Mouse (Mus musculus): ENCODE measurements at regions not wholly inside any gene's neighbourhood (a gene's known extent, or its start where the extent isn't known, plus 50 kb on each side); places are given as distances from the start of the nearest gene placed in this dataset.

- no peaks in the 10 kb centered on the region for H3K27me3 ChIP-seq (ENCODE audit: control insufficient read depth, insufficient read depth, low read length)
- no peaks in the 10 kb centered on the region for H3K4me1 ChIP-seq (ENCODE audit: control insufficient read depth, insufficient read depth, low read length)
- H3K36me3 ChIP-seq (ENCODE audit: control insufficient read depth, insufficient read depth, low read length), result no peaks in the 10 kb centered on the region
- DNase-seq (ENCODE audit: low spot score) (no peak), ATAC-seq (ENCODE audit: insufficient read depth, low FRiP score, low TSS enrichment) (no peak)
- H3K9ac ChIP-seq (ENCODE audit: low read length), result no peak overlapping the region
- H3K4me2 ChIP-seq (ENCODE audit: low read depth), result no peak overlapping the region
- H3K27ac ChIP-seq (ENCODE audit: low read depth, low read length), result no peak overlapping the region
- H3K9me3 ChIP-seq (ENCODE audit: control insufficient read depth, low read length), result no peaks in the 10 kb centered on the region
- WGBS, result 92% methylated on average over 3 of the region's 3 CpGs
- H3K4me3 ChIP-seq (ENCODE audit: low read depth, low read length), result no peak overlapping the region
Measured at GRCm38 (mm10) chr19:36242396-36242795, 105.7 kb upstream of the Pcgf5 start.

GRCm38 (mm10) chr19:36242946-36243345, 105.2 kb upstream of the Pcgf5 start:
- Histone ChIP-seq H3K36me3 (ENCODE audit: control insufficient read depth, insufficient read depth, low read length) (no peaks in the 10 kb centered on the region), H3K4me1 (ENCODE audit: control insufficient read depth, insufficient read depth, low read length) (no peaks in the 10 kb centered on the region), H3K9me3 (ENCODE audit: control insufficient read depth, low read length) (no peaks in the 10 kb centered on the region), H3K27me3 (ENCODE audit: control insufficient read depth, insufficient read depth, low read length) (no peaks in the 10 kb centered on the region), H3K9ac (ENCODE audit: low read length) (no peak overlapping the region), H3K27ac (ENCODE audit: low read depth, low read length) (no peak overlapping the region), H3K4me3 (ENCODE audit: low read depth, low read length) (no peak overlapping the region), H3K4me2 (ENCODE audit: low read depth) (no peak overlapping the region)
- DNase-seq (ENCODE audit: low spot score) (no peak), ATAC-seq (ENCODE audit: insufficient read depth, low FRiP score, low TSS enrichment) (no peak)
- 86% methylated on average over 5 of the region's 5 CpGs for whole genome bisulfite sequencing

- Histone ChIP-seq H3K27me3 (ENCODE audit: control insufficient read depth, insufficient read depth, low read length) (no peaks in the 10 kb centered on the region), H3K27ac (ENCODE audit: low read depth, low read length) (no peak overlapping the region), H3K9ac (ENCODE audit: low read length) (no peak overlapping the region), H3K9me3 (ENCODE audit: control insufficient read depth, low read length) (no peaks in the 10 kb centered on the region), H3K36me3 (ENCODE audit: control insufficient read depth, insufficient read depth, low read length) (no peaks in the 10 kb centered on the region), H3K4me1 (ENCODE audit: control insufficient read depth, insufficient read depth, low read length) (no peaks in the 10 kb centered on the region), H3K4me3 (ENCODE audit: low read depth, low read length) (no peak overlapping the region), H3K4me2 (ENCODE audit: low read depth) (no peak overlapping the region)
- DNase-seq (ENCODE audit: low spot score), result no peak
- WGBS, result 90% methylated on average over 3 of the region's 3 CpGs
- ATAC-seq (ENCODE audit: insufficient read depth, low FRiP score, low TSS enrichment), result no peak
Measured at GRCm38 (mm10) chr19:36252522-36252921, 95.6 kb upstream of the Pcgf5 start.

GRCm38 (mm10) chr19:36257748-36258538, 90.2 kb upstream of the Pcgf5 start:
- DNase-seq (ENCODE audit: low spot score) (no peak), ATAC-seq (ENCODE audit: insufficient read depth, low FRiP score, low TSS enrichment) (no peak)
- Histone ChIP-seq H3K36me3 (ENCODE audit: control insufficient read depth, insufficient read depth, low read length) (no peaks in the 10 kb centered on the region), H3K27me3 (ENCODE audit: control insufficient read depth, insufficient read depth, low read length) (no peaks in the 10 kb centered on the region), H3K4me1 (ENCODE audit: control insufficient read depth, insufficient read depth, low read length) (no peaks in the 10 kb centered on the region), H3K4me3 (ENCODE audit: low read depth, low read length) (no peak overlapping the region), H3K4me2 (ENCODE audit: low read depth) (no peak overlapping the region), H3K9me3 (ENCODE audit: control insufficient read depth, low read length) (no peaks in the 10 kb centered on the region), H3K27ac (ENCODE audit: low read depth, low read length) (no peak overlapping the region), H3K9ac (ENCODE audit: low read length) (no peak overlapping the region)
- WGBS, result 79% methylated on average over 10 of the region's 10 CpGs

GRCm38 (mm10) chr19:36261819-36262218, 86.3 kb upstream of the Pcgf5 start:
- H3K9me3 ChIP-seq (ENCODE audit: control insufficient read depth, low read length), result no peaks in the 10 kb centered on the region
- no peaks in the 10 kb centered on the region for H3K36me3 ChIP-seq (ENCODE audit: control insufficient read depth, insufficient read depth, low read length)
- DNase-seq (ENCODE audit: low spot score) (no peak), ATAC-seq (ENCODE audit: insufficient read depth, low FRiP score, low TSS enrichment) (no peak)
- no peak overlapping the region for H3K4me2 ChIP-seq (ENCODE audit: low read depth)
- no peaks in the 10 kb centered on the region for H3K4me1 ChIP-seq (ENCODE audit: control insufficient read depth, insufficient read depth, low read length)
- no peak overlapping the region for H3K27ac ChIP-seq (ENCODE audit: low read depth, low read length)
- H3K9ac ChIP-seq (ENCODE audit: low read length), result no peak overlapping the region
- H3K4me3 ChIP-seq (ENCODE audit: low read depth, low read length), result no peak overlapping the region
- WGBS, result 90% methylated on average over 5 of the region's 5 CpGs
- H3K27me3 ChIP-seq (ENCODE audit: control insufficient read depth, insufficient read depth, low read length), result no peaks in the 10 kb centered on the region

- Histone ChIP-seq H3K27ac (ENCODE audit: low read depth, low read length) (no peak overlapping the region), H3K36me3 (ENCODE audit: control insufficient read depth, insufficient read depth, low read length) (no peaks in the 10 kb centered on the region), H3K9me3 (ENCODE audit: control insufficient read depth, low read length) (no peaks in the 10 kb centered on the region), H3K9ac (ENCODE audit: low read length) (no peak overlapping the region), H3K4me1 (ENCODE audit: control insufficient read depth, insufficient read depth, low read length) (no peaks in the 10 kb centered on the region), H3K27me3 (ENCODE audit: control insufficient read depth, insufficient read depth, low read length) (no peaks in the 10 kb centered on the region), H3K4me2 (ENCODE audit: low read depth) (no peak overlapping the region), H3K4me3 (ENCODE audit: low read depth, low read length) (no peak overlapping the region)
- ATAC-seq (ENCODE audit: insufficient read depth, low FRiP score, low TSS enrichment) (no peak), DNase-seq (ENCODE audit: low spot score) (no peak)
- 88% methylated on average over 4 of the region's 4 CpGs for WGBS
Measured at GRCm38 (mm10) chr19:36263923-36264322, 84.2 kb upstream of the Pcgf5 start.

GRCm38 (mm10) chr19:36264397-36264796, 83.7 kb upstream of the Pcgf5 start:
- 95% methylated on average over 2 of the region's 2 CpGs for WGBS
- ATAC-seq (ENCODE audit: insufficient read depth, low FRiP score, low TSS enrichment), result no peak

GRCm38 (mm10) chr19:36265276-36265675, 82.8 kb upstream of the Pcgf5 start:
- no peak overlapping the region for H3K4me3 ChIP-seq (ENCODE audit: low read depth, low read length)
- H3K27ac ChIP-seq (ENCODE audit: low read depth, low read length), result no peak overlapping the region
- H3K36me3 ChIP-seq (ENCODE audit: control insufficient read depth, insufficient read depth, low read length), result no peaks in the 10 kb centered on the region
- no peaks in the 10 kb centered on the region for H3K9me3 ChIP-seq (ENCODE audit: control insufficient read depth, low read length)
- DNase-seq (ENCODE audit: low spot score) (no peak), ATAC-seq (ENCODE audit: insufficient read depth, low FRiP score, low TSS enrichment) (no peak)
- 88% methylated on average over 1 of the region's 1 CpGs for WGBS
- H3K4me1 ChIP-seq (ENCODE audit: control insufficient read depth, insufficient read depth, low read length), result no peaks in the 10 kb centered on the region
- H3K9ac ChIP-seq (ENCODE audit: low read length), result no peak overlapping the region
- no peaks in the 10 kb centered on the region for H3K27me3 ChIP-seq (ENCODE audit: control insufficient read depth, insufficient read depth, low read length)
- no peak overlapping the region for H3K4me2 ChIP-seq (ENCODE audit: low read depth)

More at GRCm38 (mm10) chr19:36264397-36264796, 83.7 kb upstream of the Pcgf5 start:
- Histone ChIP-seq H3K9ac (ENCODE audit: low read length) (no peak overlapping the region), H3K4me2 (ENCODE audit: low read depth) (no peak overlapping the region), H3K27me3 (ENCODE audit: control insufficient read depth, insufficient read depth, low read length) (no peaks in the 10 kb centered on the region), H3K27ac (ENCODE audit: low read depth, low read length) (no peak overlapping the region), H3K4me1 (ENCODE audit: control insufficient read depth, insufficient read depth, low read length) (no peaks in the 10 kb centered on the region), H3K36me3 (ENCODE audit: control insufficient read depth, insufficient read depth, low read length) (no peaks in the 10 kb centered on the region), H3K4me3 (ENCODE audit: low read depth, low read length) (no peak overlapping the region), H3K9me3 (ENCODE audit: control insufficient read depth, low read length) (no peaks in the 10 kb centered on the region)
- DNase-seq (ENCODE audit: low spot score), result no peak

GRCm38 (mm10) chr19:36266346-36266745, 81.8 kb upstream of the Pcgf5 start:
- H3K4me2 ChIP-seq (ENCODE audit: low read depth), result no peak overlapping the region
- 57% methylated on average over 8 of the region's 8 CpGs for WGBS
- no peak overlapping the region for H3K9ac ChIP-seq (ENCODE audit: low read length)
- H3K4me1 ChIP-seq (ENCODE audit: control insufficient read depth, insufficient read depth, low read length), result no peaks in the 10 kb centered on the region
- no peak for ATAC-seq (ENCODE audit: insufficient read depth, low FRiP score, low TSS enrichment)
- DNase-seq (ENCODE audit: low spot score), result no peak
- no peaks in the 10 kb centered on the region for H3K36me3 ChIP-seq (ENCODE audit: control insufficient read depth, insufficient read depth, low read length)
- no peak overlapping the region for H3K4me3 ChIP-seq (ENCODE audit: low read depth, low read length)
- no peaks in the 10 kb centered on the region for H3K9me3 ChIP-seq (ENCODE audit: control insufficient read depth, low read length)
- H3K27ac ChIP-seq (ENCODE audit: low read depth, low read length), result no peak overlapping the region
- no peaks in the 10 kb centered on the region for H3K27me3 ChIP-seq (ENCODE audit: control insufficient read depth, insufficient read depth, low read length)

Data from neural tube, embryonic 11.5 days (tissue).